Mouse (Mus musculus): ENCODE results near the gene 4933415A04Rik.

GRCm38 (mm10) chr11:43632566-43632965 lies 45.7 kb downstream of the 4933415A04Rik start:
- TF ChIP-seq GATA1 (IDR thresholded peaks at IDR 0.05; ENCODE audit: low read length) (no peak), TAL1 (IDR thresholded peaks at IDR 0.05; ENCODE audit: low read length) (no peak)

Measured in erythroblast, embryonic 14.5 days (primary cell).